Mouse (Mus musculus) liver, adult 2 months (tissue): ENCODE measurements around the gene Ceacam1.

Experiments
- CTCF ChIP-seq: fragments of 200-500 bp; IDR thresholded peaks from 2 replicates; pipeline ENCODE4 v1.5.1; 2011; ENCODE audit warnings: low read depth, low read length, control low read depth
- POLR2A ChIP-seq: fragments of 200-500 bp; IDR thresholded peaks from 2 replicates; pipeline ENCODE4 v1.6.1; 2011; ENCODE audit warnings: low read length, control low read depth; ENCODE audit not compliant: insufficient read depth; ENCODE audit errors: extremely low read depth

DNA sequence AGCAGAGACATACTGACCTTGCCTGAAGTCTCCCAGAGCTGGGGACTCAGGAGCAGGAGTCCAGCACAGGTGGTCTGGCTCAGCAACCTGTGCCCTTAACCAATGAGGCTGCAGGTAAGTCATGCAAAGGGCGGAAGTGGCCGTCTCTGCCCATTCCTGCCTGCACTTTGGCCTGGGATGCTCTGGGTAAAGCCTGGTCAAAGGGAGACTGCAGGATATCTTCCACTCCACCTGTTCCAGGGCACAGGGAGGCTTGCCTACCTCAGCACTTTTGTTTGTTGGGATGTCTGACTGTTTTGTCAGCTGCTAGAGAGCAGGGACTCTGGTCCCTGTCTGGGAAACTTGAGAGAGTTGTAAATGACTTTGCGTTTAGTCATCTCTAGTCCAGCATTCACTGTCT is 25.3 kb downstream of the Ceacam1 start:
- no peak for TF ChIP-seq POLR2A
- TF ChIP-seq CTCF = no peak
